Mouse (Mus musculus) limb, embryonic 13.5 days (tissue): ENCODE measurements around the gene Cgref1. TPM values are rescaled to one million over a fixed set of nuclear protein-coding genes. Genes with fewer than 3 reads are reported as not detected.
A peak's percentile ranks its signal among the peaks of the same experiment; 100 is the strongest.

ENCODE experiments used
- ATAC-seq: fragments of 200-750 bp; cut with Nextera tagmentation; 2 replicates; pipeline ENCODE4 v1.8.0; 2017; ENCODE audit warnings: low read depth, moderate number of reproducible peaks, moderate TSS enrichment; ENCODE audit not compliant: low FRiP score
- H3K27ac ChIP-seq: fragments of 300-500 bp; sonication (generic); 2 replicates; pipeline ENCODE4 v1.5.1; 2015; ENCODE audit warnings: inconsistent platforms, mild to moderate bottlenecking, moderate library complexity
- H3K27me3 ChIP-seq: fragments of 300-500 bp; sonication (generic); 2 replicates; pipeline ENCODE4 v1.6.1; 2015; ENCODE audit warnings: mild to moderate bottlenecking, inconsistent platforms
- H3K36me3 ChIP-seq: fragments of 300-500 bp; sonication (generic); 2 replicates; pipeline ENCODE4 v1.6.1; 2015; ENCODE audit warnings: inconsistent platforms, mild to moderate bottlenecking, moderate library complexity
- H3K4me1 ChIP-seq: fragments of 300-500 bp; sonication (generic); 2 replicates; pipeline ENCODE4 v1.6.1; 2015; ENCODE audit warnings: inconsistent platforms
- H3K4me2 ChIP-seq: fragments of 300-500 bp; sonication (generic); replicated peaks from 2 replicates; pipeline ENCODE4 v1.6.1; 2015; ENCODE audit warnings: inconsistent platforms, mild to moderate bottlenecking, moderate library complexity
- H3K4me3 ChIP-seq: fragments of 300-500 bp; sonication (generic); 2 replicates; pipeline ENCODE4 v1.5.1; 2015; ENCODE audit warnings: moderate library complexity, mild to moderate bottlenecking, inconsistent platforms
- H3K9ac ChIP-seq: fragments of 300-500 bp; sonication (generic); 2 replicates; pipeline ENCODE4 v1.6.1; 2015; ENCODE audit warnings: mild to moderate bottlenecking, inconsistent platforms
- H3K9me3 ChIP-seq: fragments of 300-500 bp; sonication (generic); 2 replicates; pipeline ENCODE4 v1.6.1; 2016; ENCODE audit warnings: inconsistent platforms
- WGBS: fragments of 180-500 bp; shearing (Covaris S2); methylation state at CpG from one replicate; pipeline ENCODE4 v1.1.7; 2015; 5-methylcytosine and 5-hydroxymethylcytosine counted together
- polyA plus RNA-seq: library from polyadenylated mRNA; unstranded; fragments of >200 nt; fragmentation: Nextera tagmentation; extraction: Ambion mirVana; gene quantifications from 2 replicates; pipeline ENCODE4 v1.2.1, GENCODE M21; 2015

Cgref1 gene
- polyA plus RNA-seq, 1 experiment from 2014 or later, result 8.7 TPM

- ATAC-seq, result no peak
- Histone ChIP-seq H3K4me1 (peaks cover 89% of the 10 kb centered on the region), H3K4me3 (peak overlapping the region; percentile 65)
Measured at GRCm38 (mm10) chr5:30914101-30914635, 31.2 kb downstream of the Cgref1 start.

GRCm38 (mm10) chr5:30913060-30913841 is 32.1 kb downstream of the Cgref1 start, which contains the start of gene Emilin1:
Gene Emilin1 (plus strand): TSS chr5:30913402.
- peak within 1 kb of the TSS; percentile 99 for H3K4me2 ChIP-seq
- peak within 1 kb of the TSS; percentile 89 for H3K9ac ChIP-seq
- no peaks in the 10 kb centered on the region for H3K9me3 ChIP-seq
- peaks cover 17% of the 10 kb centered on the region for H3K36me3 ChIP-seq
- H3K27ac ChIP-seq, result peak within 1 kb of the TSS; percentile 99
- H3K4me3 ChIP-seq, result peak within 1 kb of the TSS; percentile 65
- peaks cover 89% of the 10 kb centered on the region for H3K4me1 ChIP-seq
- H3K27me3 ChIP-seq, result no peaks in the 10 kb centered on the region
- ATAC-seq, result peak; percentile 82
- WGBS, result 2% methylated on average over 12 of the region's 13 CpGs

More at GRCm38 (mm10) chr5:30914101-30914635, 31.2 kb downstream of the Cgref1 start:
- no peaks in the 10 kb centered on the region for H3K9me3 ChIP-seq
- 20% methylated on average over 7 of the region's 7 CpGs for WGBS
- H3K9ac ChIP-seq, result peak overlapping the region; percentile 89
- no peaks in the 10 kb centered on the region for H3K27me3 ChIP-seq
- H3K4me2 ChIP-seq, result peak overlapping the region; percentile 99
- H3K36me3 ChIP-seq, result peaks cover 26% of the 10 kb centered on the region
- H3K27ac ChIP-seq, result peak overlapping the region; percentile 99

GRCm38 (mm10) chr5:30912156-30912555 is 33.2 kb downstream of the Cgref1 start:
- no peaks in the 10 kb centered on the region for H3K9me3 ChIP-seq
- H3K4me3 ChIP-seq, result no peak overlapping the region
- no peaks in the 10 kb centered on the region for H3K27me3 ChIP-seq
- 59% methylated on average over 5 of the region's 5 CpGs for WGBS
- H3K4me1 ChIP-seq, result peaks cover 82% of the 10 kb centered on the region
- no peak for ATAC-seq
- peak overlapping the region; percentile 31; the same call in 1 of the 2 replicates for H3K9ac ChIP-seq
- H3K36me3 ChIP-seq, result peaks cover 6% of the 10 kb centered on the region
- peak overlapping the region; percentile 99 for H3K27ac ChIP-seq
- H3K4me2 ChIP-seq, result peak overlapping the region; percentile 99

GRCm38 (mm10) chr5:30910481-30910880 is 34.9 kb downstream of the Cgref1 start:
- peaks cover 82% of the 10 kb centered on the region for H3K4me1 ChIP-seq
- ATAC-seq, result no peak
- peak overlapping the region; percentile 99 for H3K27ac ChIP-seq
- H3K36me3 ChIP-seq, result peaks cover 8% of the 10 kb centered on the region
- H3K9me3 ChIP-seq, result no peaks in the 10 kb centered on the region
- 0 out of 2 replicates have a peak overlapping the region, but pooled peaks have one; percentile 15 for H3K9ac ChIP-seq
- no peaks in the 10 kb centered on the region for H3K27me3 ChIP-seq
- no peak overlapping the region for H3K4me3 ChIP-seq
- peak overlapping the region; percentile 25 for H3K4me2 ChIP-seq

- H3K4me1 ChIP-seq, result peaks cover 82% of the 10 kb centered on the region
- H3K27me3 ChIP-seq, result no peaks in the 10 kb centered on the region
- H3K36me3 ChIP-seq, result peaks cover 14% of the 10 kb centered on the region
- H3K9me3 ChIP-seq, result no peaks in the 10 kb centered on the region
- H3K9ac ChIP-seq, result no peak overlapping the region
- H3K27ac ChIP-seq, result peak overlapping the region; percentile 96
- 0 out of 2 replicates have a peak overlapping the region, but pooled peaks have one; percentile 96 for H3K4me2 ChIP-seq
- 80% methylated on average over 7 of the region's 7 CpGs for WGBS
- ATAC-seq, result no peak
- H3K4me3 ChIP-seq, result no peak overlapping the region
Measured at GRCm38 (mm10) chr5:30909863-30910262, 35.5 kb downstream of the Cgref1 start.

GRCm38 (mm10) chr5:30909300-30909659 is 36.1 kb downstream of the Cgref1 start:
- H3K9me3 ChIP-seq, result no peaks in the 10 kb centered on the region
- WGBS, result 20% methylated on average over 7 of the region's 7 CpGs
- no peaks in the 10 kb centered on the region for H3K27me3 ChIP-seq
- ATAC-seq, result no peak
- H3K9ac ChIP-seq, result peak overlapping the region; percentile 80; the same call in 1 of the 2 replicates
- peaks cover 20% of the 10 kb centered on the region for H3K36me3 ChIP-seq
- H3K4me2 ChIP-seq, result peak overlapping the region; percentile 96
- H3K4me1 ChIP-seq, result peaks cover 80% of the 10 kb centered on the region
- no peak overlapping the region for H3K4me3 ChIP-seq
- H3K27ac ChIP-seq, result peak overlapping the region; percentile 96

GRCm38 (mm10) chr5:30908426-30909299 is 36.7 kb downstream of the Cgref1 start:
- 16% methylated on average over 13 of the region's 13 CpGs for WGBS
- no peaks in the 10 kb centered on the region for H3K9me3 ChIP-seq
- H3K36me3 ChIP-seq, result peaks cover 26% of the 10 kb centered on the region
- peak overlapping the region; percentile 96 for H3K27ac ChIP-seq
- peak overlapping the region; percentile 80 for H3K9ac ChIP-seq
- peak overlapping the region; percentile 96 for H3K4me2 ChIP-seq
- no peaks in the 10 kb centered on the region for H3K27me3 ChIP-seq
- peaks cover 77% of the 10 kb centered on the region for H3K4me1 ChIP-seq
- ATAC-seq, result peak; percentile 11; the same call in 1 of the 2 replicates
- H3K4me3 ChIP-seq, result peak overlapping the region; percentile 79

GRCm38 (mm10) chr5:30907413-30908059 is 37.9 kb downstream of the Cgref1 start, which contains the start of gene Ost4:
Gene Ost4 (minus strand): TSS chr5:30907788.
- Histone ChIP-seq H3K27me3 (no peaks in the 10 kb centered on the region), H3K4me1 (peaks cover 70% of the 10 kb centered on the region), H3K4me2 (peak within 1 kb of the TSS; percentile 96), H3K36me3 (peaks cover 37% of the 10 kb centered on the region), H3K27ac (peak within 1 kb of the TSS; percentile 96), H3K9me3 (no peaks in the 10 kb centered on the region), H3K4me3 (peak within 1 kb of the TSS; percentile 79), H3K9ac (peak within 1 kb of the TSS; percentile 87)
- under 1% methylated on average over 57 of the region's 58 CpGs for WGBS
- peak; percentile 94 for ATAC-seq

GRCm38 (mm10) chr5:30901860-30902259 is 43.5 kb downstream of the Cgref1 start:
- Histone ChIP-seq H3K27me3 (no peaks in the 10 kb centered on the region), H3K4me1 (peaks cover 27% of the 10 kb centered on the region), H3K27ac (no peak overlapping the region), H3K9ac (no peak overlapping the region), H3K36me3 (peaks cover 75% of the 10 kb centered on the region), H3K9me3 (no peaks in the 10 kb centered on the region), H3K4me3 (no peak overlapping the region), H3K4me2 (no peak overlapping the region)
- no peak for ATAC-seq
- 94% methylated on average over 5 of the region's 5 CpGs for WGBS

- Histone ChIP-seq H3K4me1 (peaks cover 19% of the 10 kb centered on the region), H3K9ac (peak overlapping the region; percentile 89), H3K27me3 (no peaks in the 10 kb centered on the region), H3K4me2 (peak overlapping the region; percentile 73), H3K36me3 (peaks cover 50% of the 10 kb centered on the region), H3K9me3 (no peaks in the 10 kb centered on the region), H3K27ac (peak overlapping the region; percentile 99), H3K4me3 (peak overlapping the region; percentile 73)
- WGBS, result 88% methylated on average over 7 of the region's 7 CpGs
- no peak for ATAC-seq
Measured at GRCm38 (mm10) chr5:30890375-30890774, 55.0 kb downstream of the Cgref1 start.

GRCm38 (mm10) chr5:30889088-30889754 is 56.2 kb downstream of the Cgref1 start:
- peak overlapping the region; percentile 73 for H3K4me3 ChIP-seq
- no peaks in the 10 kb centered on the region for H3K27me3 ChIP-seq
- peak overlapping the region; percentile 73 for H3K4me2 ChIP-seq
- H3K9ac ChIP-seq, result peak overlapping the region; percentile 89
- no peaks in the 10 kb centered on the region for H3K9me3 ChIP-seq
- ATAC-seq, result peak; percentile 33
- H3K36me3 ChIP-seq, result peaks cover 38% of the 10 kb centered on the region
- 1% methylated on average over 35 of the region's 42 CpGs for WGBS
- peak overlapping the region; percentile 99 for H3K27ac ChIP-seq
- peaks cover 19% of the 10 kb centered on the region for H3K4me1 ChIP-seq
